Mouse (Mus musculus): ENCODE results near the gene Mical2.

Mical2 gene

GRCm38 (mm10) chr7:112225615-112226262 lies at the start of gene Mical2:
Gene Mical2 (plus strand): TSS chr7:112225856.
- DNase-seq (ENCODE audit: low spot score in 2 of 2): peak; percentile 87 to 90

GRCm38 (mm10) chr7:112176627-112177026 lies 49.0 kb upstream of the Mical2 start:
- DNase-seq (ENCODE audit: low spot score in 2 of 2): no peak

DNA sequence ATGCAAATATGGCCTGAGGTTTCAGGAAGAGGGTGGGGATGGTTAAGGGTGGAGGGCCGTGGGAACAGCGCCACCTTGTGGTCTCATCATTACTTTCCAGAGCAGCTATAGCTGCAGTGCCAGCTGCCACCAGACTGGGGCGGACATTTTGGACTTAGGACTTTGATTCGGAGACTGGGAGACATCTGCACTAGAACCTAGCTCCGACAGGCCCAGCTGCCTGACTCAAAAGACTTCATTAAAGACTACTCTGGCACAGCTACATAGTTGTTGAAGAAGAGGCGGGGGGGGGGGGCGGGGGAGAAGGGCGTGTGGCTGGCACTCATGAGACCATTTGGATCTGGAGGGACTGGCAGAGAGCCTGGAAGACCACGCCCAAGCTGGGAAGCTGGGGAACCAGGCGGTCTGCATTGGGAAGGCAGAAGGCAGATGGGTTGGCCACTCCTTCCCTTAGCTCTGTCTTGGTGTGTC lies 45.4 kb upstream of the Mical2 start:
- peak; percentile 84 to 87 for DNase-seq (ENCODE audit: low spot score in 2 of 2)

- DNase-seq (ENCODE audit: low spot score in 2 of 2): peak; percentile 96 to 97
Measured at GRCm38 (mm10) chr7:112183258-112183841, 42.3 kb upstream of the Mical2 start.

GRCm38 (mm10) chr7:112184519-112185225 lies 41.0 kb upstream of the Mical2 start:
- DNase-seq (ENCODE audit: low spot score in 2 of 2): no peak

DNA sequence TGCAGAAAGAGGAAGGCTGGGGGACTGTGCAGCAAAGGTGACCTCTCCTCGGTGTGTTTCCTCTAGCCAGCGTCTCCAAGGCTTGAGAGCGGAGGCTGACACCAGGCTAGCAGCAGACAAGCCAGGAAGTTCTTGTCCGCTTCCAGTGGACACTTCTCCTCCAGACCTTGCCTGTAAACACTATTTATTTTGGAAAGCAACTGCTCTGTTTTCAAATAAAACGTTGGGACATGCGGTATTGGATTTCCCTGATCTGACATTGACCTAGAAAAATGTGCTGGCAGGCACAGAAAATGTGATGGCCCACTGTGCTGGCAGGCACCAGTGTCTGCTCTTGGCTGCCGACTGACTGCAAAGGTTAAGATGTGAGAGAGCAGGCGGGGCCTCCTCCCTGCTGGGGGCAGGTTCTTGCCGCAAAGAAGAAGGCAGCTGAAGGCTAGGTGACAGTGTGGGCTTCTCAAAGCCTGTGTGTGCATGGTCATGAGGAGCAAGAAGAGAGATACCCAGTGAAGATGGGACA lies 40.4 kb upstream of the Mical2 start:
- DNase-seq (ENCODE audit: low spot score in 2 of 2): no peak

DNA sequence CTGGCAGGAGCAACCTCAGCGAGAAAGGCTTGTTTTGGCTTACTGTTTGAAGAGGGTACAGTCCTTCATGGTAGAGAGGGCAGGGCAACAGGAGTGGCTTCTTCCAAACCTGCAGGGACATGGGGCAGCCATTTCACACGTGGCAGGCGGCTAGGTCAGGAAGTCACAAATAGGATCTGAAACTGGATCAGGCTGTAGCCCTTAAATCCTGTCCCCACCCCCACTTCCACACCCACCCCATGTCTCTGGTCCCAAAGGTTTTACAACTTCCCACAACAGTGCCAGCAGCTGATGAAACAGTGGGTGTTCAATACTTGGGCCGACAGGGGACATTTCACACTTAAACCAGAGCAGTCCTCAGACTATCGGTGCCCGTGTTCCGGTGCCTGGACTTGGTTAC lies 38.8 kb upstream of the Mical2 start:
- DNase-seq (ENCODE audit: low spot score in 2 of 2): no peak

DNA sequence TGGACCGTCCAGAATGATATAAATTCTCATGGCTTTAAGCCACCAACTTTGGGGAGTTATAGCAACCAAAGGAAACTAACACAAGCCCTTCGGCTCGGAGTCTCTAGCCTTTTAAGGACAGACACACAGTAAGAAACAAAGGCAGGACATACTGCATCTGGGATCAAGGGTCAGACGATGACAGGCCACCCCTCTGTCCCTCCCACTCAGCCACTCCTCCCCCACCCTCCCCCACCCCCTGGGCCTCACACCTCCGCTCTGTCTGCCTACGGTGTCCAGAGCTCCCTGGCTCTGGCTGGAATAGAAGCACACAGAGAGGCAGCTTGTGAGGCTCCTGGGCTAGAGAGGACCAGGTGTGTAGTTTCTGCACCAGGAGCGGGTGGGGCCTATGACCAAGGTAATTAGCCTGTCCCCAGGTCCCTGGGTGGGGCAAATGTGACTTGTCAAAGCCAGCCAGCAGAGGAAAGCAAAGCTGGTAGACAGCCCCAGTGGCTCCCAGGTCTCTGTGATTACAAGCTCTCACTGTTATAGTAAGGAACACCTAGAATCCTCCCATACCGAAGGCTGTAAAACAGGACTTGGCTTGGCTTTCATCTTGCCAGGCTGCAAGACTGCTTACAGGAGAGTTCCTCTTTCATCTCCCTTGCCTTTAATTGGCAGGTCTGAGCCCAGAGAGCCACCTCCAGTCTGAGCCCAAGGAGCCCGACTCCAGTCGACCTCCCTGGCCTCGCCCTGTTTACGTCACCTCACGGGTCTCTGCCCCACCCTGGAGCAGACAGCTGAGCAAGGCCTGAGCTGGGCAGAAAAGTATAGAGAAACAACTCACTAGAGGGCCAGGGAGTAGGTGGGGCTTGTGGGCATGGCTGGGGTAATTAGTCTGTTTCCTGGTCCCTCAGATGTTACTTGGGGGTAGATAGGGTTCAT lies 37.9 kb upstream of the Mical2 start:
- no peak for DNase-seq (ENCODE audit: low spot score in 2 of 2)

DNA sequence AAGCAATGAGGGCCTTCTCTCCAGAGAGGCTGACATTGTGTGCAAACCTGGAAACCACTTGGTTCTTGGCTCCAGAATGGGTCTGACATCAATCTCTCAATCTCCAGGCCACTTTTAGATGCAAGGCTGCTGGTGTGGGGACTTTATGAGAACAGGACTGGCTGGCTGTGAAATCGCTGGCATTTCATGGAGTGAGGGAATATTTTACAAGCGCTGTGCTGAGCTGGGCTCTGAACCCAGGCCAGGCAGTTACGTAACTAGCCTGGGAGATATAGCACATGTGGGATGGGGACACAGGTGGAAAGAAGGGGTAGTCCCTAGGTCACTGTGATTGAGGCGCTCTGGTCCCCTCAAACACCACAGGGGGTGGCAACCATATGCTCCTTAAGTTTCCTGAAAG lies 33.4 kb upstream of the Mical2 start:
- no peak for DNase-seq (ENCODE audit: low spot score in 2 of 2)

- DNase-seq (ENCODE audit: low spot score in 2 of 2): no peak
Measured at GRCm38 (mm10) chr7:112192778-112193177, 32.9 kb upstream of the Mical2 start.

DNA sequence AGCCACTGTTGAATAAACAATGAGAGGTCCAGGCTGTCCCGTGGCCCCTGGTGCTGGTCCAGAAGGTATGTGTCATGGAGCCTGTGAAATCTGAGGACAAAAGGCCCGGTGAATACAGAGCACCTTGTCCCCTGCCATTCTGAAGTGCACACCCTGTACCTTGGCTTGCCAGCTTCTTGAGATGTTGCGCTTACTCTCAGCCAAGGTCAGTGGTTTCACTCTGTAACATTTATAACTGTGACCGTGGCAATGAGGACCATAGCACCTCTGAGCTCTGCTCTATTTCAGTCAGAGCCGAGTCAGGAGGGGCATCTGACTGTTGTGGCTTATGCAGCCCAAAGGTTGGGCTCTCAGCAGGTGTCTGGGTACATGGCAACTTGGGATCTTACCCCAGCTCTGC lies 31.4 kb upstream of the Mical2 start:
- DNase-seq (ENCODE audit: low spot score in 2 of 2): no peak

DNA sequence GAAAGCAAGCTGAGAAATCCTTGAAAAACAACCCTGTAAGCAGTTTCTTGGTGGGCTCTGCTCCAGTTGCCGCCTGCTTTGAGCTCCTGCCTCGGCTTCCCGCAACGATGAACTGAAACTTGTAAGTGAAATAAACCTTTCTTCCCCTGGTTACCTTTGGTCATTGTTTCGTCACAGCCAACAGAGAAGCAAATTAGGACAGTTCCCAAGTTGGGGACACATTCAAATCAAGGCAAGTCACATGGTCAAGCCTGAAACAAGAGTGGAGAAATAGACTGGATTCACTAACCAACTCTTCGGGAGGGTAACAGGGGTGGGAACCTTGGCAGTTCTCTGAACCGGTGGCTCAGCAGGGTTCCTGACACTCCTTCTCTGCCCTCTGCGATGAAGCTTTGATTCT lies 28.2 kb upstream of the Mical2 start:
- DNase-seq (ENCODE audit: low spot score in 2 of 2): no peak

GRCm38 (mm10) chr7:112199343-112199742 lies 26.3 kb upstream of the Mical2 start:
- no peak for DNase-seq (ENCODE audit: low spot score in 2 of 2)

- no peak for DNase-seq (ENCODE audit: low spot score in 2 of 2)
Measured at GRCm38 (mm10) chr7:112200761-112201160, 24.9 kb upstream of the Mical2 start.

DNA sequence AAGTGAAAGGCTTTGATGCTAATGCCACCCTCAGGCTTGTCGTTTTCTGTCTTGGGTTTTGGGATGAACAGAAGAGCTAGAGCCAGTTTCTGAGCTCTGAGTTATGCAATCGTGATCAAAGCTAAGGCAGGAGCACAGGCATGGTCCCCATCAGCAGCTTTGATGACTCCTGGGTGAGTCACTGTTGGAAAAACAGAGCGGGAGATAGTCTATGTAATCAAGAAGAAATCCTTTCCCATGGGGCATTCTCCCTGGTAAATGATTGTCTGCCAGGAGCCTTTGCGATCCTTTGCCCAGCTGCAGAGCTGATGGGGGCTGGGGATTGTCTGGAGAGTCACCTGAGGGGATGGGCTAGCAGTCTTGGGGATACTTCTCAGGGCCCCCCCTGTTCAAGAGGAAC lies 23.5 kb upstream of the Mical2 start:
- peak in 1 of 2 experiments; percentile 56 for DNase-seq (ENCODE audit: low spot score in 2 of 2)

- DNase-seq (ENCODE audit: low spot score in 2 of 2): peak in 1 of 2 experiments; percentile 71
Measured at GRCm38 (mm10) chr7:112202843-112203242, 22.8 kb upstream of the Mical2 start.

GRCm38 (mm10) chr7:112203937-112204336 lies 21.7 kb upstream of the Mical2 start:
- DNase-seq (ENCODE audit: low spot score in 2 of 2): no peak

- no peak for DNase-seq (ENCODE audit: low spot score in 2 of 2)
Measured at GRCm38 (mm10) chr7:112204380-112204963, 21.2 kb upstream of the Mical2 start.

DNA sequence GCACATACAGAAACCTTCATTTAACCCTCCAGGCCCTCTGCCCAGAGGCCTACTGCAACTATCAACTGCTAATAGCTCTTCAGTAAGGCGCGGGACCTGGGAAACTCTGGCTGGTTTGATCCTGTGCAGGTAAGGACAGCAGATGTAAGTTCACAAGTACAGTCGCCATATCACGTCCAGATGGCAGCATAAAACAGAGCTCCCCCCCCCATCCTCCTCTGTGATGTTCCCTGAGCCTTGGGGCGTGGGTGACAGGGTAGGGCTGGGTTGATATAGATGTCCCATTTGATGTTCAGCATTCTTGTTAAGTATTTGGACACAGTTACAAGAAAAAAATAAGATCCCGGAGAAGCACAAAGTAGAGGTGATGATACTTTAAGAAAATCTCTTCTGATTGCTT lies 20.1 kb upstream of the Mical2 start:
- DNase-seq (ENCODE audit: low spot score in 2 of 2): no peak

DNA sequence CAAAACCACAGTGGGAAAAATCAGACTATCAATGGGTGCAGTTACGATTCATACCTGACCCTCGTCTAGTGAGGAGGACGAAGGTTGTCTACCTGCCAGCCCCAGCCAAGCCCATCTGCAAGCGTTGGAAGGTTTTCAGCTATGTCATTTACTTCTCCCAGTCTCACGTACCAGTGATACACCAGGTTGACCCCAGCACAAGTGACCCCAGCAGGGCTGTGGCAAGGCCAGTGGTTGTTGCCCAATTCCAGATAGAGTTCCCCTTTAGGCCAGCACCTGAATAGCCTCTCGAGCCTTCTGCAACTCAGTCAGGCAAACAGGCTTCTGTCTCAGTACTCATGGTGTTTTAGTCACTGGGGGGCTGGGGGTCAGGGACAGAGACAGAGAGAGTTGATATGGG lies 17.9 kb upstream of the Mical2 start:
- no peak for DNase-seq (ENCODE audit: low spot score in 2 of 2)

All from right cerebral cortex, adult 2 months (tissue).